Mouse (Mus musculus) heart, postnatal 0 days (tissue): ENCODE measurements around the gene Phxr2. TPM values are rescaled to one million over a fixed set of nuclear protein-coding genes. Genes with fewer than 3 reads are reported as not detected.

Source experiments
- ATAC-seq: fragments of 200-750 bp; cut with Nextera tagmentation; 2 replicates; pipeline ENCODE4 v1.8.0; 2017; ENCODE audit warnings: low read depth, moderate number of reproducible peaks, moderate library complexity; ENCODE audit not compliant: insufficient read depth
- DNase-seq: peaks from one replicate; pipeline ENCODE4 v3.0.0-alpha.2; 2016; ENCODE audit warnings: low spot score
- H3K27ac ChIP-seq: fragments of 300-500 bp; sonication (generic); 2 replicates; pipeline ENCODE4 v1.5.1; 2014; ENCODE audit warnings: low read depth, mild to moderate bottlenecking
- H3K27me3 ChIP-seq: fragments of 300-500 bp; sonication (generic); 2 replicates; pipeline ENCODE4 v1.6.1; 2014; ENCODE audit warnings: low read length, mixed read lengths; ENCODE audit not compliant: control insufficient read depth, insufficient read depth
- H3K36me3 ChIP-seq: fragments of 300-500 bp; sonication (generic); replicated peaks from 2 replicates; pipeline ENCODE4 v1.6.1; 2014; ENCODE audit warnings: low read length, mixed read lengths; ENCODE audit not compliant: control insufficient read depth, insufficient read depth
- H3K4me1 ChIP-seq: fragments of 300-500 bp; sonication (generic); 2 replicates; pipeline ENCODE4 v1.6.1; 2014; ENCODE audit warnings: antibody characterized with exemption; ENCODE audit not compliant: control insufficient read depth, insufficient read depth
- H3K4me2 ChIP-seq: fragments of 300-500 bp; sonication (generic); 2 replicates; pipeline ENCODE4 v1.6.1; 2014; ENCODE audit warnings: low read depth, mild to moderate bottlenecking, low read length, moderate library complexity
- H3K4me3 ChIP-seq: fragments of 300-500 bp; sonication (generic); 2 replicates; pipeline ENCODE4 v1.5.1; 2014; ENCODE audit warnings: low read depth, low read length
- H3K9ac ChIP-seq: fragments of 300-500 bp; sonication (generic); replicated peaks from 2 replicates; pipeline ENCODE4 v1.6.1; 2014; ENCODE audit warnings: low read depth, low read length, mixed read lengths
- H3K9me3 ChIP-seq: fragments of 300-500 bp; sonication (generic); replicated peaks from 2 replicates; pipeline ENCODE4 v1.6.1; 2016; ENCODE audit warnings: low read length; ENCODE audit not compliant: control insufficient read depth
- CTCF ChIP-seq: IDR thresholded peaks from 2 replicates; pipeline ENCODE4 v1.5.1; 2016; ENCODE audit warnings: antibody characterized with exemption, control low read depth, low read depth
- EP300 ChIP-seq: IDR thresholded peaks from 2 replicates; pipeline ENCODE4 v1.6.1; 2016; ENCODE audit warnings: antibody characterized with exemption, low read depth
- WGBS: fragments of 180-500 bp; shearing (Covaris S2); extraction: QIAGEN DNeasy Blood & Tissue Kit; methylation state at CpG from one replicate; pipeline ENCODE4 v1.1.7; 2014; 5-methylcytosine and 5-hydroxymethylcytosine counted together
- polyA plus RNA-seq: library from polyadenylated mRNA; unstranded; fragments of >200 nt; fragmentation: Nextera tagmentation; extraction: Ambion mirVana; gene quantifications from 2 replicates; pipeline ENCODE4 v1.2.1, GENCODE M21; 2015
- total RNA-seq: library from RNA; depleted of rRNA; stranded (reverse); fragments of >200 nt; gene quantifications from 2 replicates; pipeline ENCODE4 v1.2.3, GENCODE M21; 2014; ENCODE audit warnings: low replicate concordance

Phxr2 gene
- total and polyA plus RNA-seq, 2 experiments from 2014 or later = not detected

DNA sequence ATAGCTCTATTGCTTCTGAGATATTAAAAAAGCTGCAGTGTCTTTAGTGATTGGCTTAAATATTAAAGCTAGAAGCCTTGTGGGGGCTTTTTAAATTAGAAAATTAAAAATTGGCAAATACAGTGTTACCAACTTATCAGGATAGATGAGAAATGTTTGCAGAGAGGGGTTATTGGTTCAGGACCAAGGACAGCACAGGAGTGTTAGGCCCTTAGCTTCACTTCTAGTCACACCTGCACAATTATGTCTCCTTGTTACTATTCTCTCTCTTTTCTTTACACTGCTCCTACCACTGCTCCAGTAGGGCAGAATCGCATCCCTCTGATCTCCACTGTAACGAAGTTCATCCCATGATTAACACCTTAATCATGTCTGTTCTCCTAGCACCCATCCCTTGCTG is 31.0 kb downstream of the Phxr2 start:
- H3K27me3 ChIP-seq = no peaks in the 10 kb centered on the region
- H3K9ac ChIP-seq = no peak overlapping the region
- ATAC-seq (no peak), DNase-seq (no peak)
- WGBS = 78% methylated on average over 2 of the region's 2 CpGs
- no peak overlapping the region for H3K4me2 ChIP-seq
- no peaks in the 10 kb centered on the region for H3K9me3 ChIP-seq
- H3K27ac ChIP-seq = no peak overlapping the region
- TF ChIP-seq CTCF = no peak
- no peaks in the 10 kb centered on the region for H3K36me3 ChIP-seq
- H3K4me3 ChIP-seq = no peak overlapping the region
- no peaks in the 10 kb centered on the region for H3K4me1 ChIP-seq

DNA sequence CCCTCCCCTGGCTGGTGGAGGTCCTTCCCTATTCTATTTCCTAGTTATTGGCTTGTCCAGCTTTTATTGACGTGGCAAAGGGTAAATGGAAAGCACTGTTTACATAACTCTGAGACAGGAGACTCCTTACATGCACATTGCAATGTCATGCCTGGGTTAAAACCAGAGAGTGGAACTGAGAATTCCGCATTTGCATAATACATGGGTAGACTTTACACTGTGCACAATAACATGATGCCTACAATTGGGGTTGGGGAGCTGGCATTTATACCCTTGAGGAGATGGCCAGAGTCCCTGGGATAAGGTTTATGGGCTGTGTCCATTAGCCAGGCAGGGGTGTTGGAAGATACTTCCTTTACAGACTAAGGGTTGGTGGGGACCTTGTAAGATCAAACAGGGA is 32.8 kb downstream of the Phxr2 start:
- no peak overlapping the region for H3K4me3 ChIP-seq
- WGBS = 71% methylated on average over 2 of the region's 2 CpGs
- no peak overlapping the region for H3K4me2 ChIP-seq
- H3K27ac ChIP-seq = no peak overlapping the region
- no peaks in the 10 kb centered on the region for H3K36me3 ChIP-seq
- H3K9ac ChIP-seq = no peak overlapping the region
- ATAC-seq (no peak), DNase-seq (no peak)
- no peaks in the 10 kb centered on the region for H3K9me3 ChIP-seq
- no peaks in the 10 kb centered on the region for H3K27me3 ChIP-seq
- no peaks in the 10 kb centered on the region for H3K4me1 ChIP-seq
- TF ChIP-seq EP300 (no peak), CTCF (no peak)

DNA sequence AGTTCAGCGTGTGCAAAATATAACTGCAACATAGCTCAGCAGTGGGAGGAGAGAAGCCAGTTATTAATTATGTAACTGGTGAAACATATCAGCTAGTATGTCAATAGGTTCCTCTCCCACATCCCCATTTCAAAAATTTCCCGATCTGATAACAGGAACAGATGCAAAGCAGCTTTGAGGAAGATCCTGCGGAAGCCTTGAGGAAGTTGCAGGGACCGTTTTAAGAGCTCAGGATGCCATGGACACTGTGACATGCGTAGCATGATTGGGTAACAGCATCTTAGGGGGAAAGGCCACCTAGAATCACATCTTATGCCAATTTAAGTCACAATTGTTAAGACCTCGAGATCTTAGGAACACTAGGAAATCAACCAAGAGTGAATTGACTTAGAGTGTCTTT is 36.2 kb downstream of the Phxr2 start:
- no peaks in the 10 kb centered on the region for H3K9me3 ChIP-seq
- no peak overlapping the region for H3K27ac ChIP-seq
- H3K4me3 ChIP-seq = no peak overlapping the region
- no peak for TF ChIP-seq CTCF
- no peak for TF ChIP-seq EP300
- WGBS = 61% methylated on average over 6 of the region's 6 CpGs
- no peaks in the 10 kb centered on the region for H3K4me1 ChIP-seq
- no peaks in the 10 kb centered on the region for H3K36me3 ChIP-seq
- no peak overlapping the region for H3K9ac ChIP-seq
- H3K4me2 ChIP-seq = no peak overlapping the region
- DNase-seq = no peak
- H3K27me3 ChIP-seq = no peaks in the 10 kb centered on the region
- no peak for ATAC-seq

DNA sequence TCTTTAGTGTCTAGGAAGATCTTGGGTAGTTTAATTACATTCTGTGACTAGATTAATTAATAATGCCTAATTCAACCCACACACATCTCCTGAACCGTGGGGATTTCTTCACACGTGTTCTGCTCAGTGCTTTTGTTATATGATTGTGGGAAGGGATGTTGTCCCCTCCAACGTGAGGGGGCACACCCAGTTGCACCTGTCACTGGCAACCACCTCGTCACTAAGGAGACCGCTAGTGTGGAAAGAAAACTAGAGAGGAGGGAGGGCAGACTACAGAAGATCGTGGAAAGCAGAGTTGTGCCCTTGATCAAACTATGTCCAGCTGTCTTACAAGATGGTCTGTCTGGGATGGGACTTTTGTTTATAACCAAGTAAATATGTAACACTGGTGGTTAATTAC is 40.1 kb downstream of the Phxr2 start:
- no peaks in the 10 kb centered on the region for H3K36me3 ChIP-seq
- H3K9ac ChIP-seq = no peak overlapping the region
- H3K4me2 ChIP-seq = no peak overlapping the region
- DNase-seq (no peak), ATAC-seq (no peak)
- H3K4me1 ChIP-seq = 0 out of 2 replicates have a peak, but pooled peaks cover 4% of the 10 kb centered on the region
- H3K9me3 ChIP-seq = no peaks in the 10 kb centered on the region
- H3K27me3 ChIP-seq = no peaks in the 10 kb centered on the region
- 60% methylated on average over 6 of the region's 6 CpGs for WGBS
- H3K27ac ChIP-seq = no peak overlapping the region
- H3K4me3 ChIP-seq = no peak overlapping the region
- TF ChIP-seq EP300 (no peak), CTCF (no peak)

DNA sequence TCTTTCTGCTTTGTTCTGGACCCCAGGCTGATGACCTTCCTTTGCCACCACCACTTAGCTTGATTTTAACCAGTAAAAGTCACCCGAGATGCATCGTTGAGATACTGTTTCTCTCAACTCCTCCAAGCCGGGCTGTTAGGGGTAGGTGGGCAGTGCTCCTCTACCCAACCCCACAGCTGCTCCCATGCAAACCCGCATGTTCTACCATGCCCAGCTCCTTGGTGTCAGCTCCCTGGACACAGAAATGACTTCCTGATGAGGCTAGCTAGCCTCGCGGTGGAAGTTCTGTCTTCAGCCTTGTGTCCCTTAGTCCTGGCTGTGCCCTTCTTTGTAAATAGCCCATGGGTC is 40.9 kb downstream of the Phxr2 start:
- no peak for DNase-seq
- TF ChIP-seq EP300 (no peak), CTCF (no peak)
- Histone ChIP-seq H3K4me1 (0 out of 2 replicates have a peak, but pooled peaks cover 4% of the 10 kb centered on the region), H3K27me3 (no peaks in the 10 kb centered on the region), H3K9ac (no peak overlapping the region), H3K4me2 (peak overlapping the region; percentile 17; the same call in 1 of the 2 replicates), H3K9me3 (no peaks in the 10 kb centered on the region), H3K4me3 (no peak overlapping the region), H3K27ac (no peak overlapping the region), H3K36me3 (no peaks in the 10 kb centered on the region)
- ATAC-seq = no peak
- 57% methylated on average over 6 of the region's 6 CpGs for WGBS
